Mouse (Mus musculus): Measurements from ENCODE around the gene Cenpx. TPM values are rescaled to one million over a fixed set of nuclear protein-coding genes. Genes with fewer than 3 reads are reported as not detected.

The Cenpx gene
- total and polyA plus RNA-seq, 2 experiments from 2014 or later, result 70.8 to 94.6 TPM

DNA sequence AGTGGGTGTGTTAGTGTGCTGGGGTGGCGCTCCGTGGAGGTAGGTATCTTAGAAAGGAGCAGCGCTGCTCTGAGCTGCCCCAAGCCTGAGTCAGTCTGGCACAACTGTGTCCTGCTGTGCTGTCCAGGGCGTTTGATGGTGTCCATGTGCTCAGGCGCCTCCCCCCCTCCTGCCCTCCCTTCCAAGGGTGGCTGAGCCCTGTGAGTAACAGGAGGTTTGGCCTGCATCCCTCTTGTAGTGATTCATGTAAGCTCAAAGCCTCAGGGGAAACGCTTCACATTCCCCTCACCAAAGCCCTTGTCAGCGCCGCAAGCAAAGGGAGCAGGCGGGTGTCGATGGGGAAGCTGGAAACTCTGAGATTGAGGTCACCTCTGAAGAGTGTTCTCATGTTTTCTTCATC lies 15.8 kb downstream of the Cenpx start:
- no peak for TF ChIP-seq CTCF (IDR thresholded peaks at IDR 0.05)
- Histone ChIP-seq H3K4me1 (ENCODE audit: insufficient read depth, low read length) (no peaks in the 10 kb centered on the region), H3K4me3 (ENCODE audit: low read depth, low read length) (no peak overlapping the region), H3K27me3 (ENCODE audit: insufficient read depth, low read length) (no peaks in the 10 kb centered on the region), H3K9me3 (ENCODE audit: low read length) (no peaks in the 10 kb centered on the region), H3K4me2 (ENCODE audit: low read depth, low read length, poor library complexity, severe bottlenecking) (no peak overlapping the region), H3K27ac (ENCODE audit: low read depth, low read length) (no peak overlapping the region), H3K9ac (replicated peaks; ENCODE audit: low read length, poor library complexity, severe bottlenecking) (no peak overlapping the region), H3K36me3 (ENCODE audit: insufficient read depth, low read length) (peaks cover 14% of the 10 kb centered on the region)
- WGBS, result 63% methylated on average over 10 of the region's 10 CpGs
- no peak for ATAC-seq (ENCODE audit: low FRiP score)
- no peak for DNase-seq (ENCODE audit: low spot score)

- Histone ChIP-seq H3K4me1 (ENCODE audit: insufficient read depth, low read length) (no peaks in the 10 kb centered on the region), H3K27ac (ENCODE audit: low read depth, low read length) (no peak overlapping the region), H3K4me2 (ENCODE audit: low read depth, low read length, poor library complexity, severe bottlenecking) (no peak overlapping the region), H3K4me3 (ENCODE audit: low read depth, low read length) (no peak overlapping the region), H3K36me3 (ENCODE audit: insufficient read depth, low read length) (peaks cover 10% of the 10 kb centered on the region), H3K27me3 (ENCODE audit: insufficient read depth, low read length) (no peaks in the 10 kb centered on the region), H3K9ac (replicated peaks; ENCODE audit: low read length, poor library complexity, severe bottlenecking) (no peak overlapping the region), H3K9me3 (ENCODE audit: low read length) (no peaks in the 10 kb centered on the region)
- WGBS, result 89% methylated on average over 6 of the region's 6 CpGs
- no peak for ATAC-seq (ENCODE audit: low FRiP score)
- TF ChIP-seq CTCF (IDR thresholded peaks at IDR 0.05), result peak; percentile 56
- DNase-seq (ENCODE audit: low spot score), result no peak
These were observed 17.0 kb downstream of the Cenpx start for GRCm38 (mm10) chr11:120696568-120696967.

DNA sequence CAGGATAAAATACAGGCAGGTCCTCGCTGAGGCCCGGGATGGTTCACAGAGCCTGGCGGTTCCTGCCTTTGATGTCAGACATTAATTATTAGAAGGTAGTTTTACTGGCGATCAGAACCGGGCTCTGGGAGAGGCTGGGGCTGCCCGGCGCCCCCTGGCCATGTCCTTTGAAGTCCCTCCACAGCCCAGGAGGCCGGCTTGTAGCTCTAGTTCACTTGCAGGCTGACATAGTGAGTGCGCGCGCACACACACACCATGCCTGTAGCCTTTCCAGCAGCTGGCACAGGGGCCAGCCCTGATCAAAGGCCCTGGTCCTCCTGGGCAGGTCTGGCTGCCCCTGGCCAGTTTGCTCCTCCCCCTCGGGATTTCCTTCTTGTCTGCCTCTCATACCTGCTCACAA lies 17.9 kb downstream of the Cenpx start:
- H3K27ac ChIP-seq (ENCODE audit: low read depth, low read length), result no peak overlapping the region; the same call in 1 of the 2 replicates
- H3K9me3 ChIP-seq (ENCODE audit: low read length), result no peaks in the 10 kb centered on the region
- no peak for DNase-seq (ENCODE audit: low spot score)
- no peak for TF ChIP-seq CTCF (IDR thresholded peaks at IDR 0.05)
- no peak overlapping the region for H3K9ac ChIP-seq (replicated peaks; ENCODE audit: low read length, poor library complexity, severe bottlenecking)
- H3K4me1 ChIP-seq (ENCODE audit: insufficient read depth, low read length), result no peaks in the 10 kb centered on the region
- H3K4me2 ChIP-seq (ENCODE audit: low read depth, low read length, poor library complexity, severe bottlenecking), result no peak overlapping the region
- peaks cover 10% of the 10 kb centered on the region for H3K36me3 ChIP-seq (ENCODE audit: insufficient read depth, low read length)
- H3K4me3 ChIP-seq (ENCODE audit: low read depth, low read length), result no peak overlapping the region
- no peaks in the 10 kb centered on the region for H3K27me3 ChIP-seq (ENCODE audit: insufficient read depth, low read length)
- 36% methylated on average over 12 of the region's 12 CpGs for WGBS
- no peak for ATAC-seq (ENCODE audit: low FRiP score)

- H3K9me3 ChIP-seq (ENCODE audit: low read length), result no peaks in the 10 kb centered on the region
- WGBS, result 16% methylated on average over 4 of the region's 4 CpGs
- H3K27me3 ChIP-seq (ENCODE audit: insufficient read depth, low read length), result no peaks in the 10 kb centered on the region
- ATAC-seq (ENCODE audit: low FRiP score) (0 out of 2 replicates have a peak, but pooled peaks have one; percentile 20), DNase-seq (ENCODE audit: low spot score) (peak; percentile 59)
- TF ChIP-seq CTCF (IDR thresholded peaks at IDR 0.05), result no peak
- no peak overlapping the region for H3K4me2 ChIP-seq (ENCODE audit: low read depth, low read length, poor library complexity, severe bottlenecking)
- H3K9ac ChIP-seq (replicated peaks; ENCODE audit: low read length, poor library complexity, severe bottlenecking), result no peak overlapping the region
- H3K4me3 ChIP-seq (ENCODE audit: low read depth, low read length), result no peak overlapping the region
- no peak overlapping the region for H3K27ac ChIP-seq (ENCODE audit: low read depth, low read length)
- peaks cover 10% of the 10 kb centered on the region for H3K36me3 ChIP-seq (ENCODE audit: insufficient read depth, low read length)
- no peaks in the 10 kb centered on the region for H3K4me1 ChIP-seq (ENCODE audit: insufficient read depth, low read length)
These were observed 18.4 kb downstream of the Cenpx start for GRCm38 (mm10) chr11:120695184-120695583.

DNA sequence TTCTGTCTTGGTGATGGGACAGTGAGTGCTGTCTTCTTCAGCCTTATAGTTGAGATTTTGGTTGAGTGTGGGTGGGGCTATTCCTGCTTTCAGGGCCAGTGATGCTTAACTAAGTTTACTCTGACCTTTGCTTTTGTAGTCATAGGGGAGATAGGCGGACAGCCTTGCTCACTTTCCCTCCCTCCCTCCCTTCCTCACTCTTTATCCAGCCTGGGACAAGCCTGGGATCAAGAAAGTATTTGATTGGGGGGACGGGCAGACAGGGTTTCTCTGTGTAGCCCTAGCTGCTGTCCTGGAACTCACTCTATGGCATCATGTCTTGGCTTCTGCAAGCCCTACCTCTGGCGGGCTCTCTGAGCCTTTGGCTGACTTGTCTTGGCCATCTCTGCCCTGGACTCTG lies 20.1 kb downstream of the Cenpx start:
- H3K9me3 ChIP-seq (ENCODE audit: low read length), result no peaks in the 10 kb centered on the region
- H3K27ac ChIP-seq (ENCODE audit: low read depth, low read length), result no peak overlapping the region
- no peak overlapping the region for H3K9ac ChIP-seq (replicated peaks; ENCODE audit: low read length, poor library complexity, severe bottlenecking)
- no peak overlapping the region for H3K4me2 ChIP-seq (ENCODE audit: low read depth, low read length, poor library complexity, severe bottlenecking)
- DNase-seq (ENCODE audit: low spot score), result no peak
- H3K4me3 ChIP-seq (ENCODE audit: low read depth, low read length), result no peak overlapping the region
- WGBS, result 67% methylated on average over 3 of the region's 3 CpGs
- peaks cover 11% of the 10 kb centered on the region for H3K36me3 ChIP-seq (ENCODE audit: insufficient read depth, low read length)
- H3K4me1 ChIP-seq (ENCODE audit: insufficient read depth, low read length), result no peaks in the 10 kb centered on the region
- H3K27me3 ChIP-seq (ENCODE audit: insufficient read depth, low read length), result no peaks in the 10 kb centered on the region
- no peak for ATAC-seq (ENCODE audit: low FRiP score)
- no peak for TF ChIP-seq CTCF (IDR thresholded peaks at IDR 0.05)

DNA sequence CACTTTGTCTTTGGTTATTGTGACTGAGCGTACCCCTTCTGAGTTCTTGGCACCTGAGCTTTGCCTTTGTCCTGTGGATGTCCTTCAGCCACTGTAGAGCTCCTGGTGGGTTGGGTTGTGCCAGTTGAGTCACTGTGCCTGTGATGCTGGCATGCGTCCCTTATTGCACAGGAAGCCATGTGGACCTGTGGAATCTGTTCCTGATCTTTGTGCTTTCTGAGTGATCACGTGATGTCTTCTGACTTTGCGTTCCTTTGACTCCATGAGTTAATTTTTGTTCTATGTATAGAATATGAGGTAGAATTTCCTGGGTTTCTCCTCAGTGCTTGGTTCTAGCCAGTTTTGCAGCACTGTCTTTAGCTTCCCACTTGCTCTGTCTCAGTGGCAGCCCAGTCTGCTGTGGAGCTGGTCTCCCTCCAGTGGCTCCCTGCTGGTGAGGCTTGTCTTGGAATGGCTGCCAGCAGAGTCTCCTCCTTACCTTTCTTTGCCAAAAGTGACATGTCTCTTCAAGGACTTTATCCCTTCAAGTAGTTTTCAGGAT lies 21.0 kb downstream of the Cenpx start:
- 84% methylated on average over 4 of the region's 4 CpGs for WGBS
- TF ChIP-seq CTCF (IDR thresholded peaks at IDR 0.05), result no peak
- Histone ChIP-seq H3K9ac (replicated peaks; ENCODE audit: low read length, poor library complexity, severe bottlenecking) (no peak overlapping the region), H3K27ac (ENCODE audit: low read depth, low read length) (no peak overlapping the region), H3K4me1 (ENCODE audit: insufficient read depth, low read length) (no peaks in the 10 kb centered on the region), H3K36me3 (ENCODE audit: insufficient read depth, low read length) (peaks cover 12% of the 10 kb centered on the region), H3K4me2 (ENCODE audit: low read depth, low read length, poor library complexity, severe bottlenecking) (no peak overlapping the region), H3K4me3 (ENCODE audit: low read depth, low read length) (no peak overlapping the region), H3K9me3 (ENCODE audit: low read length) (no peaks in the 10 kb centered on the region), H3K27me3 (ENCODE audit: insufficient read depth, low read length) (no peaks in the 10 kb centered on the region)
- no peak for DNase-seq (ENCODE audit: low spot score)
- ATAC-seq (ENCODE audit: low FRiP score), result no peak
